Mouse (Mus musculus) liver, embryonic 14.5 days (tissue): Measurements from ENCODE around the gene Pyroxd2. TPM values are rescaled to one million over a fixed set of nuclear protein-coding genes. Genes with fewer than 3 reads are reported as not detected.

ENCODE experiments used
- ATAC-seq: fragments of 200-750 bp; cut with Nextera tagmentation; 2 replicates; pipeline ENCODE4 v1.8.0; 2017; ENCODE audit warnings: moderate number of reproducible peaks, mild to moderate bottlenecking, moderate library complexity; ENCODE audit not compliant: insufficient read depth
- DNase-seq, 3 experiments: peaks; one replicate each; pipeline ENCODE4 v3.0.0-alpha.2; 2012 to 2013; ENCODE audit warnings: low read depth in 3 of 3, low spot score in 3 of 3
- H3K27ac ChIP-seq: fragments of 300-500 bp; sonication (generic); 2 replicates; pipeline ENCODE4 v1.5.1; 2014; ENCODE audit warnings: moderate library complexity, mild to moderate bottlenecking, control low read depth, inconsistent platforms
- H3K27me3 ChIP-seq: fragments of 300-500 bp; sonication (generic); 2 replicates; pipeline ENCODE4 v1.6.1; 2014; ENCODE audit warnings: mild to moderate bottlenecking, low read length, moderate library complexity; ENCODE audit not compliant: control insufficient read depth, insufficient read depth
- H3K36me3 ChIP-seq: fragments of 300-500 bp; sonication (generic); replicated peaks from 2 replicates; pipeline ENCODE4 v1.6.1; 2014; ENCODE audit warnings: low read depth; ENCODE audit not compliant: control insufficient read depth, insufficient read depth
- H3K4me1 ChIP-seq, 2 experiments: fragments of 200-500 bp in 1 of 2; fragments of 300-500 bp in 1 of 2; sonication (generic) in 1 of 2; replicated peaks; 2 replicates each; pipeline ENCODE4 v1.6.1; 2012 to 2014; ENCODE audit warnings: antibody characterized with exemption in 1 of 2, inconsistent platforms in 1 of 2, low read length in 1 of 2; ENCODE audit not compliant: control insufficient read depth in 2 of 2, insufficient read depth in 2 of 2
- H3K4me2 ChIP-seq: fragments of 300-500 bp; sonication (generic); 2 replicates; pipeline ENCODE4 v1.6.1; 2014; ENCODE audit warnings: low read depth, mild to moderate bottlenecking, control low read depth, moderate library complexity
- H3K4me3 ChIP-seq, 2 experiments: fragments of 200-500 bp in 1 of 2; fragments of 300-500 bp in 1 of 2; sonication (generic) in 1 of 2; 2 replicates each; pipeline ENCODE4 v1.5.1; 2012 to 2014; ENCODE audit warnings: low read depth in 2 of 2, low read length in 2 of 2, mild to moderate bottlenecking in 2 of 2, control low read depth in 1 of 2, inconsistent platforms in 1 of 2, moderate library complexity in 1 of 2; ENCODE audit not compliant: insufficient read depth in 1 of 2
- H3K9ac ChIP-seq: fragments of 300-500 bp; sonication (generic); replicated peaks from 2 replicates; pipeline ENCODE4 v1.6.1; 2014; ENCODE audit warnings: mild to moderate bottlenecking, control low read depth, moderate library complexity
- H3K9me3 ChIP-seq: fragments of 300-500 bp; sonication (generic); 2 replicates; pipeline ENCODE4 v1.6.1; 2016; ENCODE audit warnings: low read length, mixed read lengths; ENCODE audit not compliant: control insufficient read depth
- CTCF ChIP-seq: IDR thresholded peaks from 2 replicates; pipeline ENCODE4 v1.5.1; 2016; ENCODE audit warnings: antibody characterized with exemption, low read depth, control low read depth
- EP300 ChIP-seq: IDR thresholded peaks from 2 replicates; pipeline ENCODE4 v1.6.1; 2016; ENCODE audit warnings: antibody characterized with exemption, low read depth
- WGBS: fragments of 180-500 bp; shearing (Covaris S2); extraction: QIAGEN DNeasy Blood & Tissue Kit; methylation state at CpG from one replicate; pipeline ENCODE4 v1.1.7; 2014; ENCODE audit not compliant: insufficient replicate concordance; 5-methylcytosine and 5-hydroxymethylcytosine counted together
- polyA plus RNA-seq, 2 experiments: library from polyadenylated mRNA; depleted of rRNA in 1 of 2; stranded (reverse) in 1 of 2; unstranded in 1 of 2; fragments of >200 nt; fragmentation: Nextera tagmentation in 1 of 2; extraction: Ambion mirVana in 1 of 2; gene quantifications; 2 replicates each; pipeline versions ENCODE4 v1.2.1 to v1.2.3; 2012 to 2014

Gene Pyroxd2
- polyA plus RNA-seq, 2 experiments = 1.4 to 2.8 TPM

GRCm38 (mm10) chr19:42776813-42777212, 24.2 kb upstream of the Pyroxd2 start:
- Histone ChIP-seq H3K4me3 (no peak overlapping the region), H3K9ac (no peak overlapping the region), H3K4me1 (peaks cover 2 to 8% of the 10 kb centered on the region in 2 experiments; a peak in 3 of 4 replicates), H3K27me3 (no peaks in the 10 kb centered on the region), H3K27ac (no peak overlapping the region), H3K4me2 (no peak overlapping the region), H3K9me3 (no peaks in the 10 kb centered on the region), H3K36me3 (no peaks in the 10 kb centered on the region)
- DNase-seq = peak; percentile 24 to 36 (median 31)
- 77% methylated on average over 1 of the region's 1 CpGs for WGBS
- no peak for ATAC-seq
- no peak for TF ChIP-seq EP300
- peak; percentile 61 for TF ChIP-seq CTCF

- H3K4me1 ChIP-seq = no peaks in the 10 kb centered on the region
- H3K36me3 ChIP-seq = no peaks in the 10 kb centered on the region
- no peak overlapping the region for H3K4me2 ChIP-seq
- no peak overlapping the region for H3K9ac ChIP-seq
- DNase-seq (no peak), ATAC-seq (no peak)
- WGBS = 78% methylated on average over 23 of the region's 23 CpGs
- H3K9me3 ChIP-seq = no peaks in the 10 kb centered on the region
- H3K4me3 ChIP-seq = no peak overlapping the region
- H3K27ac ChIP-seq = no peak overlapping the region
- TF ChIP-seq EP300 = no peak
- TF ChIP-seq CTCF = no peak
- no peaks in the 10 kb centered on the region for H3K27me3 ChIP-seq
Measured at GRCm38 (mm10) chr19:42770141-42770872, 17.7 kb upstream of the Pyroxd2 start.

GRCm38 (mm10) chr19:42769648-42770047, 17.1 kb upstream of the Pyroxd2 start:
- DNase-seq (no peak), ATAC-seq (no peak)
- no peaks in the 10 kb centered on the region for H3K27me3 ChIP-seq
- no peak overlapping the region for H3K27ac ChIP-seq
- H3K36me3 ChIP-seq = no peaks in the 10 kb centered on the region
- WGBS = 74% methylated on average over 10 of the region's 10 CpGs
- no peak overlapping the region for H3K4me2 ChIP-seq
- H3K4me1 ChIP-seq = no peaks in the 10 kb centered on the region
- H3K9ac ChIP-seq = no peak overlapping the region
- no peak for TF ChIP-seq CTCF
- no peak for TF ChIP-seq EP300
- no peak overlapping the region for H3K4me3 ChIP-seq
- H3K9me3 ChIP-seq = no peaks in the 10 kb centered on the region

GRCm38 (mm10) chr19:42767361-42767760, 14.8 kb upstream of the Pyroxd2 start:
- no peak for TF ChIP-seq CTCF
- no peak for TF ChIP-seq EP300
- Histone ChIP-seq H3K4me3 (no peak overlapping the region), H3K9me3 (no peaks in the 10 kb centered on the region), H3K9ac (no peak overlapping the region), H3K27ac (no peak overlapping the region), H3K27me3 (no peaks in the 10 kb centered on the region), H3K36me3 (no peaks in the 10 kb centered on the region), H3K4me1 (no peaks in the 10 kb centered on the region), H3K4me2 (no peak overlapping the region)
- 82% methylated on average over 8 of the region's 8 CpGs for WGBS
- ATAC-seq (no peak), DNase-seq (no peak)

GRCm38 (mm10) chr19:42764398-42764797, 11.8 kb upstream of the Pyroxd2 start:
- WGBS = 78% methylated on average over 10 of the region's 10 CpGs
- no peak overlapping the region for H3K27ac ChIP-seq
- no peaks in the 10 kb centered on the region for H3K4me1 ChIP-seq
- H3K4me2 ChIP-seq = no peak overlapping the region
- no peak overlapping the region for H3K9ac ChIP-seq
- TF ChIP-seq CTCF = no peak
- no peak for TF ChIP-seq EP300
- no peaks in the 10 kb centered on the region for H3K36me3 ChIP-seq
- ATAC-seq = no peak
- no peak overlapping the region for H3K4me3 ChIP-seq
- H3K27me3 ChIP-seq = no peaks in the 10 kb centered on the region
- DNase-seq = no peak
- H3K9me3 ChIP-seq = no peaks in the 10 kb centered on the region
